Mouse (Mus musculus) midbrain, embryonic 13.5 days (tissue): Measurements from ENCODE around the gene Gm765. TPM values are rescaled to one million over a fixed set of nuclear protein-coding genes. Genes with fewer than 3 reads are reported as not detected.

Source experiments
- ATAC-seq: fragments of 200-750 bp; cut with Nextera tagmentation; 2 replicates; pipeline ENCODE4 v1.8.0; 2017; ENCODE audit warnings: mild to moderate bottlenecking, moderate TSS enrichment, moderate library complexity
- H3K27ac ChIP-seq: fragments of 300-500 bp; sonication (generic); 2 replicates; pipeline ENCODE4 v1.5.1; 2015; ENCODE audit warnings: inconsistent platforms, mild to moderate bottlenecking, moderate library complexity
- H3K27me3 ChIP-seq: fragments of 300-500 bp; sonication (generic); 2 replicates; pipeline ENCODE4 v1.6.1; 2015; ENCODE audit warnings: mild to moderate bottlenecking, inconsistent platforms
- H3K36me3 ChIP-seq: fragments of 300-500 bp; sonication (generic); 2 replicates; pipeline ENCODE4 v1.6.1; 2015; ENCODE audit warnings: mild to moderate bottlenecking, inconsistent platforms
- H3K4me1 ChIP-seq: fragments of 300-500 bp; sonication (generic); replicated peaks from 2 replicates; pipeline ENCODE4 v1.6.1; 2015; ENCODE audit warnings: inconsistent platforms
- H3K4me2 ChIP-seq: fragments of 300-500 bp; sonication (generic); replicated peaks from 2 replicates; pipeline ENCODE4 v1.6.1; 2015; ENCODE audit warnings: moderate library complexity, mild to moderate bottlenecking, inconsistent platforms
- H3K4me3 ChIP-seq: fragments of 300-500 bp; sonication (generic); replicated peaks from 2 replicates; pipeline ENCODE4 v1.5.1; 2015; ENCODE audit warnings: mild to moderate bottlenecking, inconsistent platforms
- H3K9ac ChIP-seq: fragments of 300-500 bp; sonication (generic); replicated peaks from 2 replicates; pipeline ENCODE4 v1.6.1; 2015; ENCODE audit warnings: mild to moderate bottlenecking, inconsistent platforms
- H3K9me3 ChIP-seq: fragments of 300-500 bp; sonication (generic); 2 replicates; pipeline ENCODE4 v1.6.1; 2016; ENCODE audit warnings: mild to moderate bottlenecking, inconsistent platforms
- WGBS: fragments of 180-500 bp; shearing (Covaris S2); methylation state at CpG from one replicate; pipeline ENCODE4 v1.1.7; 2015; 5-methylcytosine and 5-hydroxymethylcytosine counted together
- polyA plus RNA-seq: library from polyadenylated mRNA; unstranded; fragments of >200 nt; fragmentation: Nextera tagmentation; extraction: Ambion mirVana; gene quantifications from 2 replicates; pipeline ENCODE4 v1.2.1, GENCODE M21; 2015

Gm765 gene
- polyA plus RNA-seq, 1 experiment from 2014 or later: 0.05 TPM

DNA sequence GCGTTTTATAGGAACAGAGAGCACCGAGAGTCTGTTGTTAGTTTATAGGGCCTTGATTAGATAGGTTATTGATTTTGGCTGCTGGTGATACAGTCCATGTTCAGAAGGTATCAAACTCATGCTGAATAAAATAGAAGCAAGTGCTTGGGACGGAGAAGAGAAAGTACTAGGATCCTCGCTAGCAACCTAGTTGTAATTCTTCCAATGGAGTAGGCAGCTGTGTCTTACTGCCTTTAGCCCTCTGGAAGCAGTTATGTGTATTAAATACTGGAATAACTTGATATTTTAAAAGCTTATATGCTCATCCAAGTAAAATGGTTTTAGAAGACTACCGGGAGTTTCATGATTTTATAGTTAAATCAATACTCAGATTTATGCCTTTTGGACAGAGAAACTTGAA, 132.3 kb downstream of the Gm765 start:
- no peak for ATAC-seq
- Histone ChIP-seq H3K27me3 (no peaks in the 10 kb centered on the region), H3K27ac (no peak overlapping the region), H3K36me3 (no peaks in the 10 kb centered on the region), H3K4me3 (no peak overlapping the region), H3K4me1 (no peaks in the 10 kb centered on the region), H3K9me3 (no peaks in the 10 kb centered on the region), H3K9ac (no peak overlapping the region), H3K4me2 (no peak overlapping the region)
- 83% methylated on average over 5 of the region's 5 CpGs for WGBS

DNA sequence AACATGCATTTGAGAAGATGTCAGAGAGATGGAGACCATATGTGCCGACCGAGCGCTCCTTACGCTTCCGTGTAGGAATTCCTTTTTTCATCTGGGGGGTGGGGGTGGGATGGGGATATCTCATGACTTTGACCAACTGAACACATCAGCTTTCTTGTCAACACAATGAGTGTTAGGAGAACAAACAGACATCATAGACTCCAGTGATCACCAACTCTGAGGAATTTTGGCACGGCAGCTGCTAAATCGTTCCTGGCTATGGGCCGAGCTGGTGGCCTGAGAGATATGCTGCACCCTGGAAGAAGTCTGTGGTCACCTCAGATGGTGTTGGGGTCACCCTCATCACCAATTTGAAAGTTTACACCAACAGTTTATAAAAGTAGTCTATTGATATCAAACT, 134.5 kb downstream of the Gm765 start:
- Histone ChIP-seq H3K4me2 (no peak overlapping the region), H3K27me3 (no peaks in the 10 kb centered on the region), H3K4me3 (no peak overlapping the region), H3K9ac (no peak overlapping the region), H3K9me3 (no peaks in the 10 kb centered on the region), H3K27ac (no peak overlapping the region), H3K36me3 (no peaks in the 10 kb centered on the region), H3K4me1 (no peaks in the 10 kb centered on the region)
- WGBS: 96% methylated on average over 8 of the region's 8 CpGs
- no peak for ATAC-seq

DNA sequence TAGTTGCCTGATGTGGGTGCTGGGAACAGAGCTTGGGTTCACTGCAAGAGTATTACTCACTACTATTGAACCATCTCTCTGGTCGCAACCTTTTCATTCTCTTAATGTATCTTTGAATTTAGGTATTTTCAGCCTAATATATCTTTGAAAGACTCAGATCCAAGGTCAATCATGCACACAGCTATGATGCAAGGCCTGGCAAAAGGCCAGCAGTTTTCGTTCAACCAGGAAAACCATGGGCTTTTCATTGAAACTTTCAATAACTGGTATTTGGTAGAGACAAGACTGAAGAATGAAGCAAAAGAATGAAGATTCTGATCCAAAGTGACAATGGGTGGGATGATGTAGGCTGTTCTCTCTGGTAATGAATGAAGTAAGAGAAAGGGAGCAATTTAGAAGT, 143.8 kb downstream of the Gm765 start:
- no peaks in the 10 kb centered on the region for H3K36me3 ChIP-seq
- no peak overlapping the region for H3K27ac ChIP-seq
- H3K4me1 ChIP-seq: no peaks in the 10 kb centered on the region
- H3K4me3 ChIP-seq: no peak overlapping the region
- H3K9ac ChIP-seq: no peak overlapping the region
- H3K9me3 ChIP-seq: no peaks in the 10 kb centered on the region
- no peaks in the 10 kb centered on the region for H3K27me3 ChIP-seq
- WGBS: 90% methylated on average over 2 of the region's 2 CpGs
- H3K4me2 ChIP-seq: no peak overlapping the region
- ATAC-seq: no peak

DNA sequence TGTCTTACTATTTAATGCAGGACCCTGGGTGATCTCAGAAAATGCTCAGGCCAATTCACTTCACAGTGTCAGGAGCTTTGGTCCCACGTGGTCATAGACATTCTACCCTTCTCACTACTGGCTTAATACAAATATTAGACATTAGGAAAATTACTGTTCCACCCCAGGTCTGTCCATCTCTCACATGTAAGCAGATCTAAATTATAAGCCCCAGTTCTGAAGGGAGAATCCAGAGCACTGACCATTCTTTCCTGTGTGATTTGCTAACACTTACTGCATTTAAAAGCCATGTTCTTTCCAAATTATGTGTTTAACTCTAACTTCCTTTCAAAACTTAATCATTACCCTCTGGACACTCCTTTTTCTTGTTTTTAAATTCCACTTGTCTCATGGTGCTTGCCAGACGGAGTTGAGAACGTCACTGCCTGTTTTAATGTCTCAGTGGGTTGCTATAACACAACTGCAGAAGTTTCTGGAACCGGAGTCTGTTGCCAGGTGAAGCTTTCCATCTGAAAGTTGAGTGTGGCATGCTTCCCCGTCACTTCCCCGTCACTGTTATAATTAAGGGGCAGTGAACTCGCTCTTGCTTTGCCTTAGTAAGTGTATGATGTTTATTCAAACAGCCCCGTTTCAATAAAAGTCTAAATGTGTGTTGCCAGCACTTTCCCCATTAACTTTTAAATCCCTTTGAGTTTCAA, 151.7 kb downstream of the Gm765 start:
- H3K27ac ChIP-seq: no peak overlapping the region
- ATAC-seq: no peak
- 85% methylated on average over 8 of the region's 8 CpGs for WGBS

More for the DNA sequence above, 151.7 kb downstream of the Gm765 start:
- Histone ChIP-seq H3K36me3 (no peaks in the 10 kb centered on the region), H3K9me3 (no peaks in the 10 kb centered on the region), H3K9ac (no peak overlapping the region), H3K4me2 (no peak overlapping the region), H3K27me3 (no peaks in the 10 kb centered on the region), H3K4me1 (no peaks in the 10 kb centered on the region), H3K4me3 (no peak overlapping the region)
